Mouse (Mus musculus): ENCODE results near the gene Olfr724.
"Not testable (repeated sequence)": the region's sequence is repeated elsewhere in the genome, so short reads cannot be mapped to it uniquely, and the experiment has no call there.

Olfr724 gene

DNA sequence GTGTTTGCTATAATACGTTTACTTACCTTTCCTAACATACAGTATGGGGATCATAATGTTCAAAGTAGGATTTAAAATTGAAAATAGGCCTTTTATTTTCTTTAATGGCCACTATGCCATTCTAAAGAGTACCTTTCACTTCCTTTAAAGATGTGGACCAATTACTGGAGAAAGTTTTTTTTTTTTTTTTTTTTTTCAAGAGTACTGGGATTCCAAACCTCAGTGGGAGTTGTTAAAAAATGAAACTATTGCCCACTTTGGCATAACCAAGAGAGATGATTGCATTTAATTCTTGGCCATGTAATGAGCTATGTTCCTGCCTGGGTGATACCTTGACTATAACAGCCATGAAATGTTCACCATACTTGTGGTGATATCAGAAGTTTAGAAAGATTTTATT lies at the start of gene Olfr724:
TSS of gene Olfr724 (minus strand) at position 101 of the 400 bp plus-strand sequence.
- not testable (repeated sequence) for DNase-seq

DNA sequence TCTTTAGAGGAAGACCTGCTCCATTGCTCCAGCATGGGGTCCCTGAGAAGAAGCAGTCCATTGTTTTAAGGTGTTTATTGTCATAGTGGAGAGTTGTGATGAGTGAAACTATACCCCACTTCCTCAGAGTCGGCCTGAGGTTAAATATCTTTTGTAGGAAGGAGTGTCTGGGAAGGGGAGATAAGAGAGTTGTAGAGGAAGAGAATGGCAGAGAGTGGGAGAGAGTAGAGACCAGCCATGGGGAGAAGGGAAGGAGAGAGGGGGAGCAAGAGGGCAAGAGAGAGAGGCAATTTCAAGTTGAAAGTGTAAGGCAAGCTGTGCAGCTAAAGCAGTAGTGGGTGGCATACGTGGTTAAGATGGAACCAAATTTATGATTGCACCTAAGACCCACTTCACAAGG lies 7.2 kb downstream of the Olfr724 start:
- no peak for DNase-seq

DNA sequence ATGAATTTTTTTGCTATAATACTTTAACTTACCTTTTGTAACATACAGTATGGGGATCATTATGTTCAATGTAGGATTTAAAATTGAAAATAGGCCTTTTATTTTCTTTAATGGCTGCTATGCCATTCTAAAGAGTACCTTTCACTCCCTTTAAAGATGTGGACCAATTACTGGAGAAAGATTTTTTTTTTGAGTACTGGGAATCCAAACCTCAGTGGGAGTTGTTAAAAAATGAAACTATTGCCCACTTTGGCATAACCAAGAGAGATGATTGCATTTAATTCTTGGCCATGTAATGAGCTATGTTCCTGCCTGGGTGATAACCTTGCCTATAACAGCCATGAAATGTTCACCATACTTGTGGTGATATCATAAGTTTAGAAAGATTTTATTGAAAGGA lies 31.4 kb downstream of the Olfr724 start, which contains the start of gene Olfr723:
TSS of gene Olfr723 (minus strand) at position 101 of the 400 bp plus-strand sequence.
- not testable (repeated sequence) for DNase-seq

Data from cerebellum, adult 9-10 months (tissue).